Mouse (Mus musculus) testis, postnatal 14 days (tissue): ENCODE results near the gene Bpifb6.

Experiments used
- DNase-seq: peaks from one replicate; pipeline ENCODE4 v3.0.0; 2021; ENCODE audit warnings: low spot score

The Bpifb6 gene

DNA sequence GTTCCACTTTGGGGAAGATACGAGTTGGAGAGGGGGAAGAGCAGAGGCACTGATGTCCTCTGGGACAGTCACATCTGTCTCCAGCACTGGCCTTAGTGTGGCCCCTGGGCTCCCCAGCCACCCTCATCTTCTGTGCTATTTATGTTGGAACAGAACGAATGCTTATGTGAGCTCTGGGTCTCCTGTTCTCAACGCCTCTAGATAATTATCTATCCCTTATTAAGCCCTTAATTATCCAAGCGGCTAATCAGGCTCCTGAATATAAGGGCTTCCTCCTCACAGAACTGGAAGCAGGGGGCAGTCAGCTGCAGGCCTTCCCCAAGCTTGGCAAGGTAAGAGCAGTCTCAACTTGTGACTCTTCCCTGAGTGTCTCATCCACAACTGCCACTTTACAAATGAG, at the start of gene Bpifb6:
TSS of gene Bpifb6 (plus strand) at position 301 of the 400 bp plus-strand sequence.
- DNase-seq: no peak

DNA sequence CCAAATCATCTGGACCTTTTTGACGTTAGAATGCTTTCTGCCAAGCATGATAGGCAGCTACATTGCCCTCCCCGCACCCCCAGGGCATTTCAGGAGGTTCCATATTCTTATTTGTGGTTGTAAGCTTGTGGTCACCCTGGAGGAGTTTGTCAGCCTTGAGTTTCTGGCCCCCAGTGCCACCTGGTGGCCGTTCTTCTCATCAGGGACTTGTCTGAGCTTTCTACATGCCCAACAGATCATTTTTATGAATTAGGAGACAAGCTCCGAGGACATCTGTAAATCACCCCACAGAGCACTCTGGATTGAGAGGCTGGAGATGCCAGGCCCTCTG, 49.2 kb upstream of the Bpifb6 start:
- peak; percentile 36 for DNase-seq

DNA sequence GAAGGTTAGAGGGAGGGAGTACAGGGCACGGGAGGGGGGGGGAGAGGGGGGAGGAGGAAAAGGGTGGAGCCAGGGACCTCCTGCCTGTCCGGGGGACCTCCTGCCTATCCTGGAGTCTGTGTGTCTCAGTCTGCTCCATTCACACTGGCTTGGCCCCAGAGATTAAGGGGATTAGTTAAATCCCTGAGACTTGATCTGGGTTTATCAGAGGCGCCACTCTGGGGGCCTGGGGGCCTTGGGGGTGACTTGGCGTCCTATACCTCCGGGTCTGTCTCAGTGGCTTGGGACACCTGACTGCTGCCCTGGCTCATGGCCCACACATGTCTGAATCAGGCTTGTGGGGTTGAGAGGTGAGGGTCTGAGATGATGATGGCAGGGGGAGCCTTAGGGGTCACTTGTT, 46.6 kb upstream of the Bpifb6 start:
- no peak for DNase-seq

- DNase-seq: no peak
Measured at GRCm38 (mm10) chr2:153859581-153859980, 40.6 kb upstream of the Bpifb6 start.

DNA sequence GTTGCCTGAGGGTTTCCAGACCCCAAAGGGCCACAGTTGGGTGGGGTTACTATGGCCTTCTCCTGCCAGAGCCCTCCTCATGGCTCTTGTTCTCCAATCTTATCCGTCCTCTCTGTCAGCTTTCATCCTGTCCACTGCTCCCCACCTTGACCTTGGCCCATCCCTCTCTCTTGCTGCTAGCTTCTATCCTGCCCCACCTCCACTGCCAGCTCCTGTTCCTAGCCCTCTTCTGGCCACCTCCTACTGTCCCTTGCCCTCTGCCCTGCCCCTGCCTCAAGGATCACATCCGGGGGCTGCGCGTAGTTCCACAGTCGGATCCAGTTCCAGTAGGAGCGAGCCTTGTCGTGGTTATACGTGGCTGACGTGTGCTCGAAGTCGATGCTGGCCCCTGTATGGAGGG, 39.9 kb upstream of the Bpifb6 start:
- DNase-seq: no peak

GRCm38 (mm10) chr2:153860715-153861114, 39.5 kb upstream of the Bpifb6 start:
- no peak for DNase-seq

GRCm38 (mm10) chr2:153861960-153862359, 38.2 kb upstream of the Bpifb6 start:
- no peak for DNase-seq

- no peak for DNase-seq
Measured at GRCm38 (mm10) chr2:153870984-153871383, 29.2 kb upstream of the Bpifb6 start, which contains the start of gene Sun5. Sun5 (minus strand) TSS chr2:153871084.

GRCm38 (mm10) chr2:153874745-153875144, 25.4 kb upstream of the Bpifb6 start, which contains the start of gene Bpifb2:
Bpifb2 (plus strand) TSS chr2:153875045.
- DNase-seq: no peak

GRCm38 (mm10) chr2:153899111-153899510, 1.1 kb upstream of the Bpifb6 start:
- DNase-seq: no peak

DNA sequence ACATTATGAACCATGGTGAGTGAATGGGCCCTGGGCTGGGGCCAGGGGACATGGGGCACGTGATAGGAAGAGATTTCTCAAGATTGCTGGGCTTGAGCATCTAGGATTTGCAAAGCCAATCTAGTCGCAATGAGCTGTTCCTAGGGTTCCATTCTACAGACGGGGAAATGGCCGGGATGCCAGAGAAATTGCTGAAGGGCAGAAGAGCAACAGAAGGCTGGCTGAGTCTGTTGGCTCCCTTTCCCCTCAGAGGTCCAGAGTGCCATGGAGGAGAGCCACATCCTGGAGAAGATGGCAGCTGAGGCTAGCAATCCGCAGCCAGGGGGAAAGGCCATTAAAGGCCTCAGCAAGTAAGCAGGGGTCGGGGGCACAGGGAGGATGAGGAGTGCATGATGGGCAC, 2.5 kb downstream of the Bpifb6 start:
- DNase-seq: no peak

GRCm38 (mm10) chr2:153906626-153907025, 6.4 kb downstream of the Bpifb6 start:
- DNase-seq: no peak

GRCm38 (mm10) chr2:153914151-153914550, 14.0 kb downstream of the Bpifb6 start:
- no peak for DNase-seq

DNA sequence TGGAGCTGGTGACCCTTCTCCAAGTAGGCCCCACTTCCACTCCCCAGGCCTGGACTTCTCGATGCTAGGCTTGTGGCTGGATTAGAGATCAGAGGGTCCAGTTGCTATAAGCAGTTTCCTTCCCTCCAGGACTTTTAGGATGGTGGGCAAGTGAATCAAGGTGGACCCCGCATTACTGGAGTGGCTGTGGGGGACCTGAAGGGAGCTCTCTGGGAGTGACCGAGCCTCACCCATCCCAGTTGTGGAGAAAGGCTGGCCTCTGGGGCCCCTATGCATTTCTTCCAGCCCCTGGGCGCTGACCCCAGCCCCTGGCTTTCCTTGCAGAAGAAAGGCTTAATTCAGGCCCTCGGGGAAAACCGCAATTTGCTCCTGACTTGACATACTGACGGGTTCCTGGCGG, 17.7 kb downstream of the Bpifb6 start, which contains the start of gene Bpifb3:
TSS of gene Bpifb3 (plus strand) at position 301 of the 400 bp plus-strand sequence.
- no peak for DNase-seq

GRCm38 (mm10) chr2:153921246-153921645, 21.1 kb downstream of the Bpifb6 start:
- DNase-seq: no peak

GRCm38 (mm10) chr2:153929871-153930413, 29.8 kb downstream of the Bpifb6 start:
- DNase-seq: peak; percentile 36

- DNase-seq: no peak
Measured at GRCm38 (mm10) chr2:153931125-153931524, 30.9 kb downstream of the Bpifb6 start.

GRCm38 (mm10) chr2:153933311-153933710, 33.1 kb downstream of the Bpifb6 start:
- no peak for DNase-seq

- DNase-seq: no peak
Measured at GRCm38 (mm10) chr2:153935348-153935747, 35.2 kb downstream of the Bpifb6 start.

DNA sequence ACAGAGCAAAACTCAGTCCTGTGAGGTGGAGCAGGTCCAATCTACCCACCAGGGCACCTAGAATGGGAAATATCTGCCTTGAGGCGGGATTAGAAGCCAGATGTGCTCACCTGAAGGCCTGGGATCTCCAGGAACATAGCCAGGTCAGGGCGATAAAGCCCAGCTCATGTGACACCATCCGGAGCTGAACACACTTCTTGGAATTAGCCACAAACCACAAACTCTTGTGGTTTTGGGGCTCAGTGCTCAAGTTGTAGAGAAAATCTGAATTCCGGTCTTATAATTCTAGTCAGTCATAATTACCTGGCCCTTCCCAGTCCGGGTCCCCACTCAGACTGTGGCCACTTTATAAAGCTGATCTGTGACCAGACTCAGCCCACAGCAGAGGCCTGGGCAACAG, 37.7 kb downstream of the Bpifb6 start, which contains the start of gene Bpifb4:
TSS of gene Bpifb4 (plus strand) at position 370 of the 400 bp plus-strand sequence.
- DNase-seq: no peak

DNA sequence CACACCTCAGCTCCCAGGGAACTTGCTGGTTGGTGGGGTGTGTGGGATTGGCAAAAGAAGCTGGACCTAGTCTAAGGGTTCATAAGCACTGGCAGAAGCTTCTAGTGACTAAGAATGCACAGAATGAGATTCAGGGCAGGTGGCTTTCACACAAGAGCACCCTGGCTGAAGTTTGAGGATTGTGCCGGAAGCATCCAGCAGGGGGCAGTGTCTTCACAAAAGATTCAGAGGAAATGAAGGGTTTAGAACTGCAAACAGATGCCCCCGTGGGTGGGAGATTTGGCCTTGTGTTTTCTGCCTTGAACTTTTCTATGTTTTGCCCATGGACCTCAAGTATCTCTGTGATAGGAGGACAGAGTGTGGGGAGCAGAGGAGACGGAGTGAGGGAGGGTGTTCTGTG, 43.3 kb downstream of the Bpifb6 start:
- DNase-seq: peak; percentile 49

DNA sequence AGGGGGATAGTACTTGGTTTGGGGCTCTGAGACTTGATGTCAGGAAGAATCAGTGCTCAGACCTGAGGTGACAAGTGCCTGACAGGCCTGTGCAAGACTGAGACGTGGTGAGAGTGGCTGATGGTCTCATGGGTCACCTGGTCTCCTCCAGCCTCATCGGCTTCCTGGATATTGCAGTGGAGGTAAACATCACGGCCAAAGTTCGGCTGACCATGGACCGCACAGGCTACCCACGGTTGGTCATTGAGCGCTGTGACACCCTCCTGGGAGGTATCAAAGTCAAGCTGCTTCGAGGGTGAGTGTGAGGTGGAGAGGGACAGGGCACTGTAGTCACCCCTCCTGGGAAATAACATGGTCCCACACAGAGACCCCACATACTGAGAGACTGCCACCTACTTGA, 44.4 kb downstream of the Bpifb6 start:
- DNase-seq: no peak

DNA sequence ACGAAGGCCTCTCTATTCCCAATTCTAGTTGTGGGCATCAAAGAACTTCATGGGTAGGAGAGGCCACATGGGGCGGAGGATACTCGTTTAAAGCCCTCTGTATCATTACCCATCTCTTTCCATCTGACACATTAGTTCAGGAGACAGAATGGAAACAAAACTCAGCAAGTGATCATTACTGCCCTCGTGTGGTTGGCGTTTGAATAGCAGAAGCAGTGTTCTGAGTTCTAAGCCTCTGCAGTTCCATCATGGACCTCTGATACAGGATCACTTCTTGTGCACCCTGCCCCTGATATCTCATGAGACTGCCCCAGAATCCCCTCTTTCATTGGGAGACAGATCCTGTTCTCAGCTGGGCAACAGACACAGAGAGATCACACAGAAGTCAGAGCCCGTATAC, 52.7 kb downstream of the Bpifb6 start:
- DNase-seq: no peak

DNA sequence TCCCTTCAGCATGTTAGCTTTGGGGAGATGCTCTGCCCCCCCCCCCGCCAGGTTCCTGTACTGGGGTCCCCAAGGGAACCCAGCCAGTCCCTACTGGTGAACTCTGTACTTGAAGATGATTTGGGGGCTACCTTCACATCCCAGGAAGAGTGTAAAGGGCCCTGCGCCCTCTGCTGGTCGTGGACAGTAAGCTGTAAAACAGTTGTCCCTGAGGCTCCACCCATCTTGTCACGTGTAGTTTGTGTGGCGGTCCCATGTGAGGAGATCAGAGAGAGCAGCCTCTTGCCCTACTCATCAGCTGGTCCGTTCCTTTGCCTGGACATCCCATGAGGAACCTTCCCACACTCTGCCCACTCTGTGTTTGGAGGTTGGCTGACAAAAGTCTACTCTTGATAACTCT, 53.6 kb downstream of the Bpifb6 start:
- no peak for DNase-seq
